Mouse (Mus musculus) stomach, postnatal 0 days (tissue): ENCODE data around the gene Gsx1.

Experiments used
- CTCF ChIP-seq: IDR thresholded peaks from 2 replicates; pipeline ENCODE4 v1.5.1; 2016; ENCODE audit warnings: antibody characterized with exemption, low read depth, mild to moderate bottlenecking, moderate library complexity
- EP300 ChIP-seq: optimal IDR thresholded peaks from 2 replicates; pipeline ENCODE3; 2016; ENCODE audit warnings: antibody characterized with exemption

DNA sequence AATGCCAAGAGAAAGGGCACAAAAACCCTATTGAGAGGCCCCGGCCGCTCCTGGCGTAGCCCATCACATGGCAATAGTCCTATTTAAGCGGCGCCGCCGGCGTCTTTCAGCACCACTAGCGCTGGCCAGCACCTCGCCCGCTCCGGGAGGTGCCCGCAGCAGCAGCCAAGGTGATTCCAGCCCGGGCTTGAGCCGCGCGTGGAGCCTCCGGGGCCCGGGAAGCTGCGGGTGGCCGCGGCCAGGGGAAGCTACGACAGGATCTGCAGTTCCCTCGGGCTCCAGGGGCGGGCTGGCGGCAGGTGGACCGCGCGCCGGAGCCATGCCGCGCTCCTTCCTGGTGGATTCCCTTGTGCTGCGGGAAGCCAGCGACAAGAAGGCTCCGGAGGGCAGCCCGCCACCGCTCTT lies at the start of gene Gsx1:
- TF ChIP-seq CTCF (no peak), EP300 (no peak)
